Mouse (Mus musculus) heart, adult 2 months (tissue): Measurements from ENCODE around the gene B4galt5. TPM values are rescaled to one million over a fixed set of nuclear protein-coding genes. Genes with fewer than 3 reads are reported as not detected.
A peak's percentile ranks its signal among the peaks of the same experiment; 100 is the strongest.

ENCODE experiments used
- DNase-seq, 2 experiments: peaks; one replicate each; pipeline ENCODE4 v3.0.0; 2021
- H3K27ac ChIP-seq: fragments of 200-600 bp; 2 replicates; pipeline ENCODE4 v1.8.1; 2022
- H3K27me3 ChIP-seq: fragments of 200-500 bp; 2 replicates; pipeline ENCODE4 v1.6.1; 2012; ENCODE audit warnings: mild to moderate bottlenecking, low read length, inconsistent platforms, mixed read lengths; ENCODE audit not compliant: control insufficient read depth, insufficient read depth
- H3K36me3 ChIP-seq: fragments of 200-500 bp; 2 replicates; pipeline ENCODE4 v1.6.1; 2012; ENCODE audit warnings: low read length, inconsistent platforms; ENCODE audit not compliant: control insufficient read depth, insufficient read depth
- H3K4me1 ChIP-seq: fragments of 200-500 bp; 2 replicates; pipeline ENCODE4 v1.6.1; 2011; ENCODE audit warnings: low read length; ENCODE audit not compliant: control insufficient read depth, insufficient read depth
- H3K4me3 ChIP-seq: fragments of 200-600 bp; 2 replicates; pipeline ENCODE4 v1.8.1; 2022
- H3K79me2 ChIP-seq: fragments of 200-500 bp; replicated peaks from 2 replicates; pipeline ENCODE4 v1.6.1; 2012; ENCODE audit warnings: mild to moderate bottlenecking, inconsistent platforms, low read length, moderate library complexity, mixed read lengths; ENCODE audit not compliant: control insufficient read depth, insufficient read depth
- H3K9ac ChIP-seq: fragments of 200-500 bp; 2 replicates; pipeline ENCODE4 v1.6.1; 2012; ENCODE audit warnings: low read depth, mild to moderate bottlenecking, control low read depth, inconsistent platforms, low read length, mixed read lengths
- CTCF ChIP-seq: fragments of 200-600 bp; IDR thresholded peaks from 2 replicates; pipeline ENCODE4 v1.8.1; 2022; ENCODE audit warnings: antibody characterized with exemption, mild to moderate bottlenecking, moderate library complexity
- EP300 ChIP-seq: fragments of 200-500 bp; IDR thresholded peaks from 2 replicates; pipeline ENCODE4 v1.6.1; 2011; ENCODE audit warnings: low read depth, low read length, control low read depth; ENCODE audit not compliant: insufficient read depth
- POLR2A ChIP-seq: fragments of 200-500 bp; IDR thresholded peaks from 2 replicates; pipeline ENCODE4 v1.6.1; 2011; ENCODE audit warnings: mild to moderate bottlenecking, low read depth, low read length, control low read depth; ENCODE audit not compliant: insufficient read depth
- WGBS: fragments of 180-500 bp; shearing (Covaris S2); methylation state at CpG from one replicate; pipeline ENCODE4 v1.1.7; 2018; 5-methylcytosine and 5-hydroxymethylcytosine counted together
- intact Hi-C: fragments of 180-260 bp; cut with DNase I; formaldehyde crosslinking; loops from one replicate; pipeline ENCODE4 v1.15.1; 2025
- polyA plus RNA-seq: library from polyadenylated mRNA; depleted of rRNA; stranded (reverse); fragments of >200 nt; gene quantifications from 2 replicates; pipeline ENCODE4 v1.2.3, GENCODE M21; 2012
- total RNA-seq, 2 experiments: library from RNA; stranded (reverse); gene quantifications; 2 replicates each; pipeline ENCODE4 v1.2.3; 2021

Gene B4galt5
- total and polyA plus RNA-seq, 3 experiments: 9.4 to 17.0 (median 14.1) TPM

GRCm38 (mm10) chr2:167333450-167333849 lies 15.5 kb downstream of the B4galt5 start:
- TF ChIP-seq POLR2A (no peak), CTCF (no peak), EP300 (no peak)
- peaks cover 17% of the 10 kb centered on the region for H3K4me1 ChIP-seq
- H3K27ac ChIP-seq: no peak overlapping the region

DNA sequence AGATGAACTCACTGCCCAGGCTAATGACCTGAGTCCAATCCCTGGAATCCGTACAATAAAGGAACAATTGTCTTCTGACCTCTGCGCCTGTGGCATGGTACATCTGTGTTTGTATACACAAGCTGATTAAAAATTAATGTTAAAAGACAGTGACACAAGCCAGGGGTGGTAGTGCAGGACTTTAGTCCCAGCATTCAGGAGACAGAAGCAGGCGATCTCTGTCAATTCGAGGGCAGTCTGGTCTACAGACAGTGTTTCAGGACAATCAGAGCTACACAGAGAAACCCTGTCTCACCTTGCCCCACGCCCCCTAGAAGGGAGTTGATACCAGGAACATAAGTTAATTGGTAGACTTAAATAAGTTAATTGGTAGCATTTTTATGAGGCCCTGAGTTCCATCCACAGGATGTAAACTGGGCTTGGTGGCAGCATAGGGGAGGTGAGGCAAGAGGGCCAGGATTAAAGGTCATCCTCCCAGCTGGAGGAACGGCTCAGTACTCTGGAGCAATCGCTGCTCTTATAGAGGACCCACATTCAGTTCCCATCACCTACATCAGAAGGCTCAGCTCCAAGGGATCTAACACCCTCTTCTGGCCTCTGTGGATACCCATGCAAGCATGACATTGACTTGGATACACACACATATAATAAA lies 16.5 kb downstream of the B4galt5 start:
- peaks cover 1% of the 10 kb centered on the region; the same call in 1 of the 2 replicates for H3K79me2 ChIP-seq
- no peak overlapping the region for H3K4me3 ChIP-seq
- no peaks in the 10 kb centered on the region for H3K36me3 ChIP-seq
- H3K9ac ChIP-seq: no peak overlapping the region
- intact Hi-C loops: no loop called here
- peaks cover 17% of the 10 kb centered on the region for H3K4me1 ChIP-seq
- TF ChIP-seq CTCF (no peak), POLR2A (no peak), EP300 (no peak)
- no peak for DNase-seq
- 82% methylated on average over 7 of the region's 7 CpGs for WGBS
- H3K27ac ChIP-seq: no peak overlapping the region
- H3K27me3 ChIP-seq: no peaks in the 10 kb centered on the region

More at GRCm38 (mm10) chr2:167333450-167333849, 15.5 kb downstream of the B4galt5 start:
- no peak overlapping the region for H3K4me3 ChIP-seq
- H3K36me3 ChIP-seq: no peaks in the 10 kb centered on the region
- DNase-seq: no peak
- intact Hi-C loops: no loop called here
- no peak overlapping the region for H3K9ac ChIP-seq
- no peaks in the 10 kb centered on the region for H3K27me3 ChIP-seq
- WGBS: 87% methylated on average over 6 of the region's 6 CpGs
- 0 out of 2 replicates have a peak, but pooled peaks cover 1% of the 10 kb centered on the region for H3K79me2 ChIP-seq

- 12% methylated on average over 5 of the region's 5 CpGs for WGBS
- Histone ChIP-seq H3K27ac (no peak overlapping the region), H3K27me3 (no peaks in the 10 kb centered on the region), H3K9ac (no peak overlapping the region), H3K4me1 (peaks cover 14% of the 10 kb centered on the region), H3K36me3 (no peaks in the 10 kb centered on the region), H3K79me2 (peaks cover 1% of the 10 kb centered on the region; the same call in 1 of the 2 replicates), H3K4me3 (no peak overlapping the region)
- no peak for TF ChIP-seq POLR2A
- TF ChIP-seq CTCF: no peak
- TF ChIP-seq EP300: no peak
- intact Hi-C loops: no loop called here
- peak in 1 of 2 experiments; percentile 28 for DNase-seq
These were observed 17.5 kb downstream of the B4galt5 start for GRCm38 (mm10) chr2:167331432-167331921.

GRCm38 (mm10) chr2:167330581-167330980 lies 18.4 kb downstream of the B4galt5 start:
- H3K27me3 ChIP-seq: no peaks in the 10 kb centered on the region
- 89% methylated on average over 5 of the region's 5 CpGs for WGBS
- peaks cover 1% of the 10 kb centered on the region; the same call in 1 of the 2 replicates for H3K79me2 ChIP-seq
- H3K9ac ChIP-seq: no peak overlapping the region
- intact Hi-C loops: no loop called here
- no peaks in the 10 kb centered on the region for H3K36me3 ChIP-seq
- peaks cover 11% of the 10 kb centered on the region for H3K4me1 ChIP-seq
- H3K4me3 ChIP-seq: no peak overlapping the region
- no peak for TF ChIP-seq EP300
- TF ChIP-seq CTCF: no peak
- no peak for TF ChIP-seq POLR2A
- H3K27ac ChIP-seq: no peak overlapping the region
- no peak for DNase-seq

GRCm38 (mm10) chr2:167329478-167330262 lies 19.3 kb downstream of the B4galt5 start:
- Histone ChIP-seq H3K79me2 (peaks cover 1% of the 10 kb centered on the region), H3K4me1 (peaks cover 9% of the 10 kb centered on the region), H3K4me3 (no peak overlapping the region), H3K9ac (no peak overlapping the region), H3K27me3 (no peaks in the 10 kb centered on the region), H3K36me3 (no peaks in the 10 kb centered on the region), H3K27ac (no peak overlapping the region)
- TF ChIP-seq EP300 (no peak), CTCF (no peak), POLR2A (no peak)
- DNase-seq: no peak
- 84% methylated on average over 9 of the region's 9 CpGs for WGBS
- intact Hi-C loops: no loop called here

DNA sequence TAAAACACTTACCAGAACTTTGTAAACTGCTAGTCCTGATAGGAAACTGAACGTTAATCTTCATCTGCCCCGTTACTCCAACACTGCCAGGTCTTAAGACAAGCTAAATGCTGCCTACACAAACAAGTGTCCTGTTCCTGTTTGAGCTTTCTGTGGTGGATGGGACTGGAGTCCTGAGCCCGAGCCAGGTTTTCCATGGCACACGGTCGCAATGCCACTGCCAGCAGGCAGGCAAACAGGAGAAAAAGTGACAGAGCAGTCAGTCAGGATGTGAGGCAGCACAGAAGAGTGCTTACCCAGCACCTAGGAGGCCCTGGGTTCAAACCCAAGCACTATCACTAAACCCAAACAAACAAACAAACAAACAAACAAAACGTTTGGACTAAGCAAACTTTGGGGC lies 20.6 kb downstream of the B4galt5 start:
- Histone ChIP-seq H3K27ac (no peak overlapping the region; the same call in 1 of the 2 replicates), H3K9ac (no peak overlapping the region), H3K4me3 (no peak overlapping the region), H3K36me3 (no peaks in the 10 kb centered on the region), H3K4me1 (peaks cover 7% of the 10 kb centered on the region), H3K79me2 (peaks cover 1% of the 10 kb centered on the region), H3K27me3 (no peaks in the 10 kb centered on the region)
- WGBS: 60% methylated on average over 6 of the region's 6 CpGs
- TF ChIP-seq EP300 (no peak), CTCF (no peak), POLR2A (no peak)
- DNase-seq: peak in 1 of 2 experiments; percentile 47
- intact Hi-C loops: no loop called here
